Mouse (Mus musculus): ENCODE measurements around the gene Rnase2a. TPM values are rescaled to one million over a fixed set of nuclear protein-coding genes. Genes with fewer than 3 reads are reported as not detected.
"Not testable (repeated sequence)": the region's sequence is repeated elsewhere in the genome, so short reads cannot be mapped to it uniquely, and the experiment has no call there.

The Rnase2a gene
- polyA plus RNA-seq (2014; fragmentation: Nextera tagmentation; extraction: Ambion mirVana): not detected in 2 replicates

GRCm38 (mm10) chr14:51256041-51256440, at the start of gene Rnase2a:
TSS of gene Rnase2a (minus strand) at chr14:51256112.
- no peaks in the 10 kb centered on the region for H3K9me3 ChIP-seq (replicated peaks; ENCODE audit: control insufficient read depth, low read length)
- WGBS: 96% methylated on average over 3 of the region's 3 CpGs

GRCm38 (mm10) chr14:51291505-51291904, 35.6 kb upstream of the Rnase2a start:
- DNase-seq (ENCODE audit: low spot score): no peak
- no peaks in the 10 kb centered on the region for H3K36me3 ChIP-seq (ENCODE audit: control insufficient read depth, insufficient read depth, low read length)

More at GRCm38 (mm10) chr14:51256041-51256440, at the start of gene Rnase2a:
- no peak for DNase-seq (ENCODE audit: low spot score)
- H3K4me3 ChIP-seq (ENCODE audit: low read depth, low read length): no peak within 1 kb of the TSS
- no peak within 1 kb of the TSS for H3K27ac ChIP-seq (ENCODE audit: low read depth, low read length)
- no peaks in the 10 kb centered on the region for H3K4me1 ChIP-seq (ENCODE audit: control insufficient read depth, insufficient read depth, low read length)
- H3K27me3 ChIP-seq (replicated peaks; ENCODE audit: control insufficient read depth, insufficient read depth, low read length): no peaks in the 10 kb centered on the region
- no peaks in the 10 kb centered on the region for H3K36me3 ChIP-seq (ENCODE audit: control insufficient read depth, insufficient read depth, low read length)
- no peak within 1 kb of the TSS for H3K9ac ChIP-seq (ENCODE audit: low read length)
- no peak within 1 kb of the TSS for H3K4me2 ChIP-seq (ENCODE audit: low read length)
- ATAC-seq: no peak

GRCm38 (mm10) chr14:51278515-51278914, 22.6 kb upstream of the Rnase2a start:
- ATAC-seq; H3K4me1 ChIP-seq (ENCODE audit: control insufficient read depth, insufficient read depth, low read length); H3K36me3 ChIP-seq (ENCODE audit: control insufficient read depth, insufficient read depth, low read length); H3K9me3 ChIP-seq (replicated peaks; ENCODE audit: control insufficient read depth, low read length); H3K4me2 ChIP-seq (ENCODE audit: low read length); DNase-seq (ENCODE audit: low spot score); H3K9ac ChIP-seq (ENCODE audit: low read length); H3K27ac ChIP-seq (ENCODE audit: low read depth, low read length); H3K27me3 ChIP-seq (replicated peaks; ENCODE audit: control insufficient read depth, insufficient read depth, low read length); H3K4me3 ChIP-seq (ENCODE audit: low read depth, low read length): not testable (repeated sequence)
- WGBS: 67% methylated on average over 1 of the region's 1 CpGs

More at GRCm38 (mm10) chr14:51291505-51291904, 35.6 kb upstream of the Rnase2a start:
- 78% methylated on average over 1 of the region's 1 CpGs for WGBS
- no peak for ATAC-seq
- Histone ChIP-seq H3K27ac (ENCODE audit: low read depth, low read length) (no peak overlapping the region), H3K4me1 (ENCODE audit: control insufficient read depth, insufficient read depth, low read length) (no peaks in the 10 kb centered on the region), H3K27me3 (replicated peaks; ENCODE audit: control insufficient read depth, insufficient read depth, low read length) (no peaks in the 10 kb centered on the region), H3K9ac (ENCODE audit: low read length) (no peak overlapping the region), H3K9me3 (replicated peaks; ENCODE audit: control insufficient read depth, low read length) (no peaks in the 10 kb centered on the region), H3K4me3 (ENCODE audit: low read depth, low read length) (no peak overlapping the region), H3K4me2 (ENCODE audit: low read length) (no peak overlapping the region)

DNA sequence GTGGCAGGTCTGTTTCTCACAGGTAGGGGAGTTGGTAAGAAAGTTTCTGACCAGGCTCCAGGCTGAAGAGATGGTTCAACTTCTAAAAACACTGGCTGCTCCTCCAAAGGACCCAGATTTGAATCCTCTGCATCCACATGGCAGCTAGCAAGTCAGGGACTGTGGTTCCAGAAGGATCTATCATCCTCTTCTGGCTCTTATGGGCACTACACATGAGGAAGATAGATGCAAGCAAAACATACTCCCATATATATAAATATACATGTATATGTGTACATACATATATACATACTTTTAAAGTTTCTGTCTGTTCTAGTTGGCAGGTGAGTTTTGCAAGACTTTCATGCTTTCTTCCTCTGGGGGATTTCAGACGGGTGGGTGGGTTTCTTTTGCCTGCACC, 12.8 kb upstream of the Rnase2a start:
- Histone ChIP-seq H3K9ac (ENCODE audit: low read length) (no peak overlapping the region), H3K27me3 (replicated peaks; ENCODE audit: control insufficient read depth, insufficient read depth, low read length) (no peaks in the 10 kb centered on the region), H3K36me3 (ENCODE audit: control insufficient read depth, insufficient read depth, low read length) (no peaks in the 10 kb centered on the region), H3K4me1 (ENCODE audit: control insufficient read depth, insufficient read depth, low read length) (no peaks in the 10 kb centered on the region), H3K27ac (ENCODE audit: low read depth, low read length) (no peak overlapping the region), H3K4me2 (ENCODE audit: low read length) (no peak overlapping the region), H3K9me3 (replicated peaks; ENCODE audit: control insufficient read depth, low read length) (no peaks in the 10 kb centered on the region), H3K4me3 (ENCODE audit: low read depth, low read length) (no peak overlapping the region)
- ATAC-seq (no peak), DNase-seq (ENCODE audit: low spot score) (no peak)
- WGBS: 73% methylated on average over 1 of the region's 1 CpGs

- DNase-seq (ENCODE audit: low spot score) (peak; percentile 83), ATAC-seq (peak; percentile 86)
- 6% methylated on average over 9 of the region's 9 CpGs for WGBS
- no peak overlapping the region for H3K4me3 ChIP-seq (ENCODE audit: low read depth, low read length)
- no peak overlapping the region for H3K4me2 ChIP-seq (ENCODE audit: low read length)
- H3K27me3 ChIP-seq (replicated peaks; ENCODE audit: control insufficient read depth, insufficient read depth, low read length): no peaks in the 10 kb centered on the region
- H3K9me3 ChIP-seq (replicated peaks; ENCODE audit: control insufficient read depth, low read length): no peaks in the 10 kb centered on the region
- no peak overlapping the region for H3K9ac ChIP-seq (ENCODE audit: low read length)
- no peaks in the 10 kb centered on the region for H3K36me3 ChIP-seq (ENCODE audit: control insufficient read depth, insufficient read depth, low read length)
- H3K27ac ChIP-seq (ENCODE audit: low read depth, low read length): no peak overlapping the region
- H3K4me1 ChIP-seq (ENCODE audit: control insufficient read depth, insufficient read depth, low read length): no peaks in the 10 kb centered on the region
Observed at GRCm38 (mm10) chr14:51266113-51266512, 10.2 kb upstream of the Rnase2a start.

- 63% methylated on average over 4 of the region's 4 CpGs for WGBS
- no peaks in the 10 kb centered on the region for H3K36me3 ChIP-seq (ENCODE audit: control insufficient read depth, insufficient read depth, low read length)
- H3K4me2 ChIP-seq (ENCODE audit: low read length): no peak overlapping the region
- no peaks in the 10 kb centered on the region for H3K4me1 ChIP-seq (ENCODE audit: control insufficient read depth, insufficient read depth, low read length)
- H3K27me3 ChIP-seq (replicated peaks; ENCODE audit: control insufficient read depth, insufficient read depth, low read length): no peaks in the 10 kb centered on the region
- H3K27ac ChIP-seq (ENCODE audit: low read depth, low read length): no peak overlapping the region
- H3K9ac ChIP-seq (ENCODE audit: low read length): no peak overlapping the region
- ATAC-seq (no peak), DNase-seq (ENCODE audit: low spot score) (no peak)
- H3K4me3 ChIP-seq (ENCODE audit: low read depth, low read length): no peak overlapping the region
- no peaks in the 10 kb centered on the region for H3K9me3 ChIP-seq (replicated peaks; ENCODE audit: control insufficient read depth, low read length)
Observed at GRCm38 (mm10) chr14:51265667-51266066, 9.8 kb upstream of the Rnase2a start.

DNA sequence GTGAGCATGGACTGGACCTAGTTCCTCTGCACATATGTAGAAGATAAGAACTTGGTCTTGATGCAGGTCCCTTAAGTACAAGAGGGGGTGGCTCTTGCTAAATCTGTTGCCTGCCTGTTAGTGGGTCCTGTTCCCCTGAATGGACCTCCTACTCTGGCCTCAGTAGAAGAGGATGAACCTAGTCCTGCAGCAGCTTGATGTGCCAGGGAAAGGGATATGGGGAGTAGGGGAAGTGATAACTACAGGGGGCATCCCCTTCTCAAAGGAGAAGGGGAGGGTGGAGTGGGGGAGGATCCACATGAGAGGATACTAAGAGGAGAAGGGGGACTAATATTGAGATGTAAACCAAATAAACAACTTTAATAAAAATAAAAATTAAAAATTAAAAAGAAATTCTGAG, 6.5 kb upstream of the Rnase2a start:
- H3K27me3 ChIP-seq (replicated peaks; ENCODE audit: control insufficient read depth, insufficient read depth, low read length): no peaks in the 10 kb centered on the region
- no peak overlapping the region for H3K9ac ChIP-seq (ENCODE audit: low read length)
- no peaks in the 10 kb centered on the region for H3K9me3 ChIP-seq (replicated peaks; ENCODE audit: control insufficient read depth, low read length)
- H3K4me2 ChIP-seq (ENCODE audit: low read length): no peak overlapping the region
- ATAC-seq (no peak), DNase-seq (ENCODE audit: low spot score) (no peak)
- H3K4me1 ChIP-seq (ENCODE audit: control insufficient read depth, insufficient read depth, low read length): no peaks in the 10 kb centered on the region
- H3K27ac ChIP-seq (ENCODE audit: low read depth, low read length): no peak overlapping the region
- no peak overlapping the region for H3K4me3 ChIP-seq (ENCODE audit: low read depth, low read length)
- no peaks in the 10 kb centered on the region for H3K36me3 ChIP-seq (ENCODE audit: control insufficient read depth, insufficient read depth, low read length)

- Histone ChIP-seq H3K4me2 (ENCODE audit: low read length) (no peak overlapping the region), H3K27ac (ENCODE audit: low read depth, low read length) (no peak overlapping the region), H3K36me3 (ENCODE audit: control insufficient read depth, insufficient read depth, low read length) (no peaks in the 10 kb centered on the region), H3K9me3 (replicated peaks; ENCODE audit: control insufficient read depth, low read length) (no peaks in the 10 kb centered on the region), H3K27me3 (replicated peaks; ENCODE audit: control insufficient read depth, insufficient read depth, low read length) (no peaks in the 10 kb centered on the region), H3K4me3 (ENCODE audit: low read depth, low read length) (no peak overlapping the region), H3K9ac (ENCODE audit: low read length) (no peak overlapping the region), H3K4me1 (ENCODE audit: control insufficient read depth, insufficient read depth, low read length) (no peaks in the 10 kb centered on the region)
- WGBS: 93% methylated on average over 7 of the region's 7 CpGs
- no peak for ATAC-seq
- no peak for DNase-seq (ENCODE audit: low spot score)
Observed at GRCm38 (mm10) chr14:51259741-51260140, 3.8 kb upstream of the Rnase2a start.

DNA sequence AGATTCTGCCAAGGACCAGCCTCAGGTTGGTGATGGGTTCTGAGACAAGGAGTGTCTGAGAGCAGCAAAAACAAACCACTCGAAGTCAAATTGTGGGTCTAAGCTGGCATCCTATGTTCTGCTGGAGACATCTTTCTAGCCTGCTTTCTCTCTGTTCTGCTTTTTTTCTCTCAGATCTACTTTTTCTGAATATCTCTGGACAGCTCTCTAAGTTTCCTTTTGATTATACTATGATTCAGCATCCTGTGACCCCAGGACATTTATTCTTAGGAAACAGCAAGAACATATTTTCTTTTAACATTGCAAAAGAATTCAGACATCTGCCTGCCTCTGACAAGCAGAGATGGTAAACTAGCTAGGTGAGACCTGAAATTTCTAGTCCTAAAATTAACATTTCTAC, 2.3 kb downstream of the Rnase2a start:
- Histone ChIP-seq H3K4me3 (ENCODE audit: low read depth, low read length) (no peak overlapping the region), H3K4me2 (ENCODE audit: low read length) (no peak overlapping the region), H3K27ac (ENCODE audit: low read depth, low read length) (no peak overlapping the region), H3K9ac (ENCODE audit: low read length) (no peak overlapping the region), H3K27me3 (replicated peaks; ENCODE audit: control insufficient read depth, insufficient read depth, low read length) (no peaks in the 10 kb centered on the region), H3K4me1 (ENCODE audit: control insufficient read depth, insufficient read depth, low read length) (no peaks in the 10 kb centered on the region), H3K36me3 (ENCODE audit: control insufficient read depth, insufficient read depth, low read length) (no peaks in the 10 kb centered on the region), H3K9me3 (replicated peaks; ENCODE audit: control insufficient read depth, low read length) (no peaks in the 10 kb centered on the region)
- DNase-seq (ENCODE audit: low spot score): no peak
- no peak for ATAC-seq
- 84% methylated on average over 1 of the region's 1 CpGs for WGBS

Measured in forebrain, embryonic 14.5 days (tissue).